Mouse (Mus musculus) leukemia stem cell, adult 10-12 weeks (primary cell): ENCODE results near the gene Coq6. TPM values are rescaled to one million over a fixed set of nuclear protein-coding genes. Genes with fewer than 3 reads are reported as not detected.

Source experiments
- polyA plus RNA-seq: library from polyadenylated mRNA; stranded (reverse); fragments of >175 nt; gene quantifications from 2 replicates; pipeline ENCODE4 v1.2.3, GENCODE M21; 2012; ENCODE audit warnings: low replicate concordance

The Coq6 gene
- 4.8 and 9.2 TPM in 2 replicates for polyA plus RNA-seq

GRCm38 (mm10) chr12:84361555-84362489 lies at the start of gene Coq6, which contains the start of gene Fam161b:
Gene Coq6 (plus strand): TSS chr12:84361657.
Gene Fam161b (minus strand): TSS chr12:84361833.

GRCm38 (mm10) chr12:84316721-84317621 lies 44.5 kb upstream of the Coq6 start, which contains the start of gene Zfp410:
Gene Zfp410 (plus strand): TSS chr12:84316852.

GRCm38 (mm10) chr12:84408819-84409507 lies 47.5 kb downstream of the Coq6 start, which contains the start of the genes Entpd5 and Bbof1:
Gene Entpd5 (minus strand): TSS chr12:84409029.
Gene Bbof1 (plus strand): TSS chr12:84409071.

GRCm38 (mm10) chr12:84416834-84417604 lies 55.6 kb downstream of the Coq6 start, which contains the start of gene Rnf113a2:
Gene Rnf113a2 (plus strand): TSS chr12:84417196.

Other genes with a start within 250 kb of the Coq6 start
- gene Dnal1, start 247.3 kb upstream of the Coq6 start, polyA plus RNA-seq = 0.16 TPM in 1 of 2 replicates, not detected in the other
- gene Pnma1, start 213.2 kb upstream of the Coq6 start, polyA plus RNA-seq = 0.57 and 0.73 TPM in 2 replicates
- 52.1 and 104 TPM in 2 replicates for gene Elmsan1, start 142.8 kb upstream of the Coq6 start, polyA plus RNA-seq
- gene Ptgr2, start 76.4 kb upstream of the Coq6 start, polyA plus RNA-seq = 1.2 and 1.5 TPM in 2 replicates
- gene Zfp410, start 44.8 kb upstream of the Coq6 start, polyA plus RNA-seq = 2.0 and 2.6 TPM in 2 replicates
- gene Fam161b, start 176 bp downstream of the Coq6 start, polyA plus RNA-seq = 0.49 TPM in 1 of 2 replicates, not detected in the other
- 1.9 and 3.7 TPM in 2 replicates for gene Entpd5, start 47.4 kb downstream of the Coq6 start, polyA plus RNA-seq
- gene Bbof1, start 47.4 kb downstream of the Coq6 start, polyA plus RNA-seq = 0.41 and 0.51 TPM in 2 replicates
- gene Rnf113a2, start 55.5 kb downstream of the Coq6 start, polyA plus RNA-seq = 9.1 and 17.8 TPM in 2 replicates
- gene Aldh6a1, start 89.3 kb downstream of the Coq6 start, polyA plus RNA-seq = 0.42 and 4.0 TPM in 2 replicates
- gene Lin52, start 89.8 kb downstream of the Coq6 start, polyA plus RNA-seq = 0.36 and 1.0 TPM in 2 replicates
- not detected in 2 replicates for gene Vsx2, start 208.1 kb downstream of the Coq6 start, polyA plus RNA-seq